Mouse (Mus musculus) heart, embryonic 11.5 days (tissue): ENCODE results near the gene Eif4a2. TPM values are rescaled to one million over a fixed set of nuclear protein-coding genes. Genes with fewer than 3 reads are reported as not detected.
A peak's percentile ranks its signal among the peaks of the same experiment; 100 is the strongest.

ENCODE experiments used
- ATAC-seq: fragments of 200-750 bp; cut with Nextera tagmentation; replicated peaks from 2 replicates; pipeline ENCODE4 v1.8.0; 2017; ENCODE audit warnings: moderate library complexity; ENCODE audit not compliant: insufficient number of reproducible peaks, low FRiP score, low TSS enrichment
- H3K27ac ChIP-seq: fragments of 300-500 bp; sonication (generic); 2 replicates; pipeline ENCODE4 v1.5.1; 2014; ENCODE audit warnings: mild to moderate bottlenecking, low read depth, low read length
- H3K27me3 ChIP-seq: fragments of 300-500 bp; sonication (generic); 2 replicates; pipeline ENCODE4 v1.6.1; 2014; ENCODE audit warnings: mild to moderate bottlenecking, low read length, mixed read lengths; ENCODE audit not compliant: control insufficient read depth, insufficient read depth
- H3K36me3 ChIP-seq: fragments of 300-500 bp; sonication (generic); 2 replicates; pipeline ENCODE4 v1.6.1; 2014; ENCODE audit warnings: mild to moderate bottlenecking, low read length, moderate library complexity, mixed read lengths; ENCODE audit not compliant: control insufficient read depth, insufficient read depth
- H3K4me1 ChIP-seq: fragments of 300-500 bp; sonication (generic); 2 replicates; pipeline ENCODE4 v1.6.1; 2014; ENCODE audit warnings: low read length; ENCODE audit not compliant: control insufficient read depth, insufficient read depth
- H3K4me2 ChIP-seq: fragments of 300-500 bp; sonication (generic); 2 replicates; pipeline ENCODE4 v1.6.1; 2014; ENCODE audit warnings: mild to moderate bottlenecking, moderate library complexity
- H3K4me3 ChIP-seq: fragments of 300-500 bp; sonication (generic); 2 replicates; pipeline ENCODE4 v1.5.1; 2014; ENCODE audit warnings: low read depth, low read length
- H3K9ac ChIP-seq: fragments of 300-500 bp; sonication (generic); 2 replicates; pipeline ENCODE4 v1.6.1; 2014; ENCODE audit warnings: mild to moderate bottlenecking, low read depth, low read length, moderate library complexity
- H3K9me3 ChIP-seq: fragments of 300-500 bp; sonication (generic); replicated peaks from 2 replicates; pipeline ENCODE4 v1.6.1; 2016; ENCODE audit warnings: low read length; ENCODE audit not compliant: control insufficient read depth
- WGBS: fragments of 180-500 bp; shearing (Covaris S2); extraction: QIAGEN DNeasy Blood & Tissue Kit; methylation state at CpG from one replicate; pipeline ENCODE4 v1.1.7; 2014; ENCODE audit not compliant: insufficient replicate concordance; 5-methylcytosine and 5-hydroxymethylcytosine counted together
- polyA plus RNA-seq: library from polyadenylated mRNA; unstranded; fragments of >200 nt; fragmentation: Nextera tagmentation; extraction: Ambion mirVana; gene quantifications from 2 replicates; pipeline ENCODE4 v1.2.1, GENCODE M21; 2014

The Eif4a2 gene
- polyA plus RNA-seq, 1 experiment from 2014 or later = 205 TPM

GRCm38 (mm10) chr16:23123104-23123503 is 15.9 kb downstream of the Eif4a2 start:
- WGBS = 90% methylated on average over 4 of the region's 4 CpGs
- ATAC-seq = no peak
- peaks cover 13% of the 10 kb centered on the region for H3K36me3 ChIP-seq

GRCm38 (mm10) chr16:23124398-23124797 is 17.2 kb downstream of the Eif4a2 start:
- Histone ChIP-seq H3K4me2 (no peak overlapping the region), H3K27ac (no peak overlapping the region), H3K4me1 (peaks cover 8% of the 10 kb centered on the region), H3K4me3 (no peak overlapping the region), H3K36me3 (peaks cover 13% of the 10 kb centered on the region), H3K9me3 (no peaks in the 10 kb centered on the region), H3K9ac (no peak overlapping the region), H3K27me3 (no peaks in the 10 kb centered on the region)
- no peak for ATAC-seq
- 82% methylated on average over 4 of the region's 4 CpGs for WGBS

More at GRCm38 (mm10) chr16:23123104-23123503, 15.9 kb downstream of the Eif4a2 start:
- Histone ChIP-seq H3K9ac (no peak overlapping the region), H3K4me1 (no peaks in the 10 kb centered on the region), H3K27me3 (no peaks in the 10 kb centered on the region), H3K9me3 (no peaks in the 10 kb centered on the region), H3K4me2 (no peak overlapping the region), H3K27ac (no peak overlapping the region), H3K4me3 (no peak overlapping the region)

GRCm38 (mm10) chr16:23127311-23127672 is 20.0 kb downstream of the Eif4a2 start:
- peaks cover 8% of the 10 kb centered on the region for H3K4me1 ChIP-seq
- peaks cover 10% of the 10 kb centered on the region for H3K36me3 ChIP-seq
- H3K27ac ChIP-seq = peak overlapping the region; percentile 97
- WGBS = 1% methylated on average over 4 of the region's 4 CpGs
- ATAC-seq = no peak
- H3K9ac ChIP-seq = peak overlapping the region; percentile 95
- peak overlapping the region; percentile 80 for H3K4me3 ChIP-seq
- H3K27me3 ChIP-seq = no peaks in the 10 kb centered on the region
- no peaks in the 10 kb centered on the region for H3K9me3 ChIP-seq
- peak overlapping the region; percentile 92 for H3K4me2 ChIP-seq

DNA sequence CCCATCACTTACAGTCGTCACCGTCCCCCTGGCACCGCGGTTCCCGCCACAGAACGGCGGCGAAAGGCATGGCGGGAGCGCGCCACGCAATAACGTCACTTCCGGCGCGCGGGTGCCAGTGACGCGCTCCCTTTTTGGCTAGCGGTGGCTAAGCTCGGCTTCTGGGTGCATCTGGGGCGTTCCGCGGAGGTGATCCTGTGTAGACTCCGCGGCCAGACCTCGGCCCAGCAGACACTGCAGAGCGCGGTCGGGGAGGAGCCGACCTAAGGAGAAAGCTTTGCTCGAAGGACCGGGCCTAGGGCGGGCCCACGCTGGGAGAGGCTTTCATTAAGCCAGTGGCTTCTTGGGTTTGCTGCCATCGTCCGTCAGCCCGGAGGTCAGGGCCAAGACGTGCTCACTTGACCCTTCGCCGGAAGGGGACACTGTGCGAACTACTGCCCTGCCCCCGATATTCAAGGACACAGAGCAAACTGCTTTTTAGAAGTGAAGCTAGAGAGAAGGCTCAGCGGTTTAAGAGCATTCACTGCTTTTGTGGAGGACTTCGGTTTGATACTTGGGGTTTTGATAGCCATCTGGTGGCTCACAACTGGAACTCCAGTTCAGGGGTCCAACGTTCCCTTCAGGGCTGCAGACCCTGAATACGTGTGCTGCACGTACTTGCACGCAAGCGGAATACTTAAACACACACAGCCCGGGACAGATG is 20.6 kb downstream of the Eif4a2 start, which contains the start of gene Rfc4:
Gene Rfc4, minus strand, starts transcription at position 65 of the 703 bp plus-strand sequence.
- peak; percentile 84 for ATAC-seq
- H3K27ac ChIP-seq = peak within 1 kb of the TSS; percentile 97
- H3K9ac ChIP-seq = peak within 1 kb of the TSS; percentile 95
- H3K9me3 ChIP-seq = no peaks in the 10 kb centered on the region
- H3K4me3 ChIP-seq = peak within 1 kb of the TSS; percentile 80
- peak within 1 kb of the TSS; percentile 92 for H3K4me2 ChIP-seq
- peaks cover 8% of the 10 kb centered on the region for H3K4me1 ChIP-seq
- under 1% methylated on average over 51 of the region's 51 CpGs for WGBS
- no peaks in the 10 kb centered on the region for H3K27me3 ChIP-seq
- H3K36me3 ChIP-seq = peaks cover 7% of the 10 kb centered on the region; the same call in 1 of the 2 replicates

DNA sequence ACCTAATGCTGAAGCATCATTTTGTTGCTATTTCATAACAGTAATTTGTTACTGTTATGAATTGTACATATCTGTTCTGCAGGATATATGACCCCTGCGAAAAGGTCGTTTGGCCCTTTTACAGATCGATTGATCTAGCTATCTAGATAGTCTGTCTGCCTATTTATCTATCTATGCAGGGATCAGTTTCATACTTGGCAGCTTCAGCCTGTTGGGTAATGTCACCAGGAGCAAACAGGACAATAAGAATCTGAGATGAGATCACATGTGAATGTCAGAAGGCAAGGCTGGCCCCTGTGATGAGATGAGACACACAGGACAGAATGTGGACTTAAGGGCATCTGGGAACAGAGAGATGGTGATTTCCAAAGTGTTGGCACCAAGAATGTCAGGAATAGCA is 23.1 kb downstream of the Eif4a2 start:
- Histone ChIP-seq H3K4me3 (no peak overlapping the region), H3K27me3 (no peaks in the 10 kb centered on the region), H3K36me3 (no peaks in the 10 kb centered on the region), H3K4me2 (no peak overlapping the region), H3K9ac (no peak overlapping the region), H3K27ac (no peak overlapping the region), H3K4me1 (peaks cover 8% of the 10 kb centered on the region), H3K9me3 (no peaks in the 10 kb centered on the region)
- ATAC-seq = no peak
- 84% methylated on average over 3 of the region's 3 CpGs for WGBS

DNA sequence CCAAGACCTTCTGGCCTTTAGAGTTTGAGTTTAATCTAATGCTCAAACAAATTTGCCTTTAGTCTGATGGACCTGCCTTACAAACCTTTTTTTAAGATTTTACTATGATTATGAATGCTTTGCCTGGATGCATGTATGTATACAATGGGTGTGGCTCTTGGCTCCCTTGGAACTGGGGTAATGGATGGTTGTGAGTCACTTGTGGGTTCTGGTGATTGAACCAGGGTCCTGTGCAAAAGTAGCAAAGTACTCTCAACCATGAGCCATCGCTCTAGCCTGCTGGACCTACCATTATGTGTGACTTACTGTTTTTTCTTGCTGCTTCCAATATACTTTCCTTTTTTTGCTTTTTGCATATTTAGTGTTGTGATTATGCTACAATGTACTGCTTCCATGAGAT is 25.1 kb downstream of the Eif4a2 start:
- no peak overlapping the region for H3K4me2 ChIP-seq
- ATAC-seq = no peak
- peaks cover 8% of the 10 kb centered on the region for H3K4me1 ChIP-seq
- WGBS = 96% methylated on average over 1 of the region's 1 CpGs
- H3K27me3 ChIP-seq = no peaks in the 10 kb centered on the region
- no peaks in the 10 kb centered on the region for H3K36me3 ChIP-seq
- H3K9me3 ChIP-seq = no peaks in the 10 kb centered on the region
- H3K27ac ChIP-seq = no peak overlapping the region
- H3K4me3 ChIP-seq = no peak overlapping the region
- no peak overlapping the region for H3K9ac ChIP-seq

GRCm38 (mm10) chr16:23135421-23136149 is 28.3 kb downstream of the Eif4a2 start:
- H3K9me3 ChIP-seq = no peaks in the 10 kb centered on the region
- no peaks in the 10 kb centered on the region for H3K36me3 ChIP-seq
- WGBS = 23% methylated on average over 11 of the region's 11 CpGs
- no peak overlapping the region for H3K9ac ChIP-seq
- no peaks in the 10 kb centered on the region for H3K4me1 ChIP-seq
- no peak overlapping the region for H3K4me3 ChIP-seq
- no peak overlapping the region for H3K27ac ChIP-seq
- no peak for ATAC-seq
- H3K4me2 ChIP-seq = no peak overlapping the region
- H3K27me3 ChIP-seq = no peaks in the 10 kb centered on the region

GRCm38 (mm10) chr16:23136406-23136970 is 29.2 kb downstream of the Eif4a2 start:
- Histone ChIP-seq H3K36me3 (no peaks in the 10 kb centered on the region), H3K27me3 (no peaks in the 10 kb centered on the region), H3K4me2 (no peak overlapping the region), H3K4me3 (no peak overlapping the region), H3K9ac (no peak overlapping the region), H3K9me3 (no peaks in the 10 kb centered on the region), H3K27ac (no peak overlapping the region), H3K4me1 (no peaks in the 10 kb centered on the region)
- WGBS = 49% methylated on average over 4 of the region's 4 CpGs
- ATAC-seq = no peak
